Mouse (Mus musculus) ES-Bruce4 (cell line): ENCODE measurements around the gene Kctd2.

Experiments used
- CTCF ChIP-seq: IDR thresholded peaks from one replicate; pipeline ENCODE4 v1.8.1; 2011; ENCODE audit warnings: low read depth, low read length
- POLR2A ChIP-seq: IDR thresholded peaks from one replicate; pipeline ENCODE4 v1.8.1; 2011; ENCODE audit warnings: low read length; ENCODE audit not compliant: insufficient read depth

DNA sequence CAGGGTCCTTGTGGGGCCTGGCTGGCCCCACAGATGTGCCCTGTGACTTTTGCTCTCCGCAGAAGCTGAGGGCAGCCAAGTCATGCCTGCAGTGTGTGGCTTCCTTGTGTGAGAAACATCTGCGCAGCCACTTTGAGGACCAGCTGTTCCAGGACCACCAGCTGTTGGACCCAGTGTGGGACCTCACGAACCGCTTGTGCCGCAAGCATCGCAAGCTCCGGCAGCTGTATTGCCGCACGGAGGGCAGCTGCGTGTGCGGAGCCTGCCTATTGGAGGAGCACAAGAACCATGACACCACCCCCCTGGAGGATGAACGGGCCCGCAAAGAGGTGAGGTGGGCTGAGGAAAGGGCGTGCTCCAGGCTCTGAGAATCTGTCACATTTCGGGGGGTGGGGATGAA, 21.5 kb downstream of the Kctd2 start:
- no peak for TF ChIP-seq CTCF
- no peak for TF ChIP-seq POLR2A
